Mouse (Mus musculus) midbrain, embryonic 13.5 days (tissue): ENCODE measurements around the gene Epb41. TPM values are rescaled to one million over a fixed set of nuclear protein-coding genes. Genes with fewer than 3 reads are reported as not detected.

Experiments
- ATAC-seq: fragments of 200-750 bp; cut with Nextera tagmentation; 2 replicates; pipeline ENCODE4 v1.8.0; 2017; ENCODE audit warnings: mild to moderate bottlenecking, moderate TSS enrichment, moderate library complexity
- H3K27ac ChIP-seq: fragments of 300-500 bp; sonication (generic); 2 replicates; pipeline ENCODE4 v1.5.1; 2015; ENCODE audit warnings: inconsistent platforms, mild to moderate bottlenecking, moderate library complexity
- H3K27me3 ChIP-seq: fragments of 300-500 bp; sonication (generic); 2 replicates; pipeline ENCODE4 v1.6.1; 2015; ENCODE audit warnings: mild to moderate bottlenecking, inconsistent platforms
- H3K36me3 ChIP-seq: fragments of 300-500 bp; sonication (generic); 2 replicates; pipeline ENCODE4 v1.6.1; 2015; ENCODE audit warnings: mild to moderate bottlenecking, inconsistent platforms
- H3K4me1 ChIP-seq: fragments of 300-500 bp; sonication (generic); replicated peaks from 2 replicates; pipeline ENCODE4 v1.6.1; 2015; ENCODE audit warnings: inconsistent platforms
- H3K4me2 ChIP-seq: fragments of 300-500 bp; sonication (generic); replicated peaks from 2 replicates; pipeline ENCODE4 v1.6.1; 2015; ENCODE audit warnings: moderate library complexity, mild to moderate bottlenecking, inconsistent platforms
- H3K4me3 ChIP-seq: fragments of 300-500 bp; sonication (generic); replicated peaks from 2 replicates; pipeline ENCODE4 v1.5.1; 2015; ENCODE audit warnings: mild to moderate bottlenecking, inconsistent platforms
- H3K9ac ChIP-seq: fragments of 300-500 bp; sonication (generic); replicated peaks from 2 replicates; pipeline ENCODE4 v1.6.1; 2015; ENCODE audit warnings: mild to moderate bottlenecking, inconsistent platforms
- H3K9me3 ChIP-seq: fragments of 300-500 bp; sonication (generic); 2 replicates; pipeline ENCODE4 v1.6.1; 2016; ENCODE audit warnings: mild to moderate bottlenecking, inconsistent platforms
- WGBS: fragments of 180-500 bp; shearing (Covaris S2); methylation state at CpG from one replicate; pipeline ENCODE4 v1.1.7; 2015; 5-methylcytosine and 5-hydroxymethylcytosine counted together
- microRNA-seq: library from miRNA; unstranded; fragments of <30 nt; microRNA quantifications from one replicate; pipeline ENCODE4, GENCODE M21; 2016
- polyA plus RNA-seq: library from polyadenylated mRNA; unstranded; fragments of >200 nt; fragmentation: Nextera tagmentation; extraction: Ambion mirVana; gene quantifications from 2 replicates; pipeline ENCODE4 v1.2.1, GENCODE M21; 2015

The Epb41 gene
- polyA plus RNA-seq, 1 experiment from 2014 or later = 122 TPM

- Histone ChIP-seq H3K4me1 (no peaks in the 10 kb centered on the region), H3K4me3 (no peak overlapping the region), H3K9me3 (no peaks in the 10 kb centered on the region), H3K4me2 (no peak overlapping the region), H3K36me3 (peaks cover 44% of the 10 kb centered on the region), H3K27me3 (no peaks in the 10 kb centered on the region), H3K27ac (no peak overlapping the region), H3K9ac (no peak overlapping the region)
- ATAC-seq = no peak
- WGBS = 92% methylated on average over 3 of the region's 3 CpGs
These were observed 184.4 kb downstream of the Epb41 start for GRCm38 (mm10) chr4:131890692-131891091.

DNA sequence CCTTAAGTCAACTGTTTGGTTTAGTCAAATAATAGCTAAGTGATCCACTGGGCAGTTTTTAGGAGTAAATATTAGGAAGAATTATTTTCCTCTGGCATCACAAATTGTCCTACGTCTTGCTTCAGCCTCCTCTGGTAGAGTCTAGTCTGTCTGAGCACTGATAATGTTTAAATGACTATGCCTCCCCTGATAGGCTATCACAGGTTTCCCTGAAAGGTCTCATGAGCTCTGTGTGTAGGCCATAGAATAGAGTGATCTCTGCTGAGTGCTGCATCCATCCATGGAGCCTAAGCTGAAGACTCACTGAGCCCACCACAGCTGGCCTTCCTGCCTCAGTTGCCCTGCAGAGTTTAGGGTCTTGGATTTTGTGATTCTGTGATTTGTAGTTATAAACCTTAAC lies 186.6 kb downstream of the Epb41 start:
- no peak overlapping the region for H3K4me3 ChIP-seq
- H3K27ac ChIP-seq = no peak overlapping the region
- H3K36me3 ChIP-seq = peaks cover 34% of the 10 kb centered on the region
- no peaks in the 10 kb centered on the region for H3K27me3 ChIP-seq
- no peak for ATAC-seq
- H3K9me3 ChIP-seq = no peaks in the 10 kb centered on the region
- 86% methylated on average over 1 of the region's 1 CpGs for WGBS
- H3K4me1 ChIP-seq = peaks cover 16% of the 10 kb centered on the region
- no peak overlapping the region for H3K9ac ChIP-seq
- H3K4me2 ChIP-seq = no peak overlapping the region

DNA sequence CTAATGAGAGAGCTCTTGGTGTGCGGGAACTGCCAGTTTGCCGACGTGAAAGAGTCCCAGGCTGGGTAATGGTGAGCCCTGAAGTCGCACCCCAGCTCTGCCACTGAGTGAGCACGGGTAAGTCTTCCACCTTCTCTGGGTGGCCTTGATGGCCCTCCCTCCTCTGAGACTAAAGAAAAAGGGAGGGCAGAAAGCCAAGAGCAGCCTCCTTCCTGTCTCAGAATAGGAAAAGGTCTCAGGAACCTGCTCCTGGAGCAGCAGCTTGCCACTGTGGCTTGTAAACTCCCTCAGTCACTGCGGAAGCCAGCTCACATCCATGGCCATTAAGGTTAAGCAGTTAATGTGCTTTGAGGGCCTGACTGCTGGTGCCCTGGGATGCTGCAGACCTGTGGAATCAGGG lies 189.7 kb downstream of the Epb41 start:
- Histone ChIP-seq H3K27ac (no peak overlapping the region), H3K27me3 (no peaks in the 10 kb centered on the region), H3K4me3 (no peak overlapping the region), H3K36me3 (peaks cover 13% of the 10 kb centered on the region), H3K4me2 (no peak overlapping the region), H3K9me3 (no peaks in the 10 kb centered on the region), H3K4me1 (peaks cover 42% of the 10 kb centered on the region), H3K9ac (no peak overlapping the region)
- 85% methylated on average over 6 of the region's 6 CpGs for WGBS
- no peak for ATAC-seq

- no peak for ATAC-seq
- WGBS = 78% methylated on average over 6 of the region's 6 CpGs
- H3K4me3 ChIP-seq = no peak overlapping the region
- H3K9ac ChIP-seq = no peak overlapping the region
- H3K4me2 ChIP-seq = no peak overlapping the region
- no peaks in the 10 kb centered on the region for H3K9me3 ChIP-seq
- peaks cover 13% of the 10 kb centered on the region for H3K36me3 ChIP-seq
- peaks cover 55% of the 10 kb centered on the region for H3K4me1 ChIP-seq
- no peak overlapping the region; the same call in 1 of the 2 replicates for H3K27ac ChIP-seq
- H3K27me3 ChIP-seq = no peaks in the 10 kb centered on the region
These were observed 191.6 kb downstream of the Epb41 start for GRCm38 (mm10) chr4:131883571-131883970.

DNA sequence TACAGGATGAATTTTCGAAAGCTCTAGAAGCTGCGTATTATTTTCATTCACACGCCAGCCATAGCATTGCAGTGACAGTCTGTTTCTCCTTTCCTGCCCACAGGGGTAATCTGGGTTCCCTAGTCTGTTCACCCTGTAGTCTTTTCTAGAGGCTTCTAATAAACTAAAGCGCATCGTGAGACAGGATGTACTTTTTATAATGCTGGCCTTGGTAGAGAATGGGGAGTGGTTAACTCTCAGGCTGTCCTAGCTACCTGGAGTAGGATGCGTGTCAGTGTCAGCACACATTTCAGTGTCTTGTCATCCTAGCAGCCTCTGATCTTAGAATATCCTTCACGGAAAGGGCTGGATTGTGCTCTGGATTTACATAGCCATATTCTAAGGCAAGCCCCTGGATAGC lies 193.8 kb downstream of the Epb41 start:
- Histone ChIP-seq H3K36me3 (peaks cover 11% of the 10 kb centered on the region), H3K27me3 (no peaks in the 10 kb centered on the region), H3K4me1 (peaks cover 74% of the 10 kb centered on the region), H3K9ac (no peak overlapping the region), H3K4me2 (no peak overlapping the region), H3K27ac (no peak overlapping the region), H3K4me3 (no peak overlapping the region), H3K9me3 (no peaks in the 10 kb centered on the region)
- WGBS = 86% methylated on average over 7 of the region's 7 CpGs
- no peak for ATAC-seq

DNA sequence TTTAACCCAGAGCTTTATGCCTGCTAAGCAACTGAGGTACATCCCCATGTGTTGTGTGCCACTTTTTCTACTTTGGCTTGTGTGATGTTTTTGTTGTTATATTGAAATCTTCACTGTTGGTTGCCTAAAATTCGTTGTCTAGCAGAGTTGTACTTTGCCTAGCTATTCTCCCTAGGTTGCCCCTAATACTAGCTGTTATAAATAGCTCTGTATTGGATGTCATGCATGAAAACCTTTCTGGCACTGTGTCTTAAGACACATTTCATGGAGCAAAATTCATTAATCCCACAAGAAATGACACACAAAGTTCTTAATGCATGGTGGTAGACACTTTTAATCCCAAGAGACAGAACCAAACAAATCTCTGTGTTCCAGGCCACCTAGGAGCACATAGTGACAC lies 195.4 kb downstream of the Epb41 start:
- WGBS = 80% methylated on average over 1 of the region's 1 CpGs
- no peaks in the 10 kb centered on the region for H3K9me3 ChIP-seq
- no peak overlapping the region for H3K27ac ChIP-seq
- H3K27me3 ChIP-seq = no peaks in the 10 kb centered on the region
- H3K4me3 ChIP-seq = no peak overlapping the region
- no peak overlapping the region for H3K4me2 ChIP-seq
- H3K36me3 ChIP-seq = no peaks in the 10 kb centered on the region
- ATAC-seq = no peak
- H3K9ac ChIP-seq = no peak overlapping the region
- H3K4me1 ChIP-seq = peaks cover 85% of the 10 kb centered on the region

DNA sequence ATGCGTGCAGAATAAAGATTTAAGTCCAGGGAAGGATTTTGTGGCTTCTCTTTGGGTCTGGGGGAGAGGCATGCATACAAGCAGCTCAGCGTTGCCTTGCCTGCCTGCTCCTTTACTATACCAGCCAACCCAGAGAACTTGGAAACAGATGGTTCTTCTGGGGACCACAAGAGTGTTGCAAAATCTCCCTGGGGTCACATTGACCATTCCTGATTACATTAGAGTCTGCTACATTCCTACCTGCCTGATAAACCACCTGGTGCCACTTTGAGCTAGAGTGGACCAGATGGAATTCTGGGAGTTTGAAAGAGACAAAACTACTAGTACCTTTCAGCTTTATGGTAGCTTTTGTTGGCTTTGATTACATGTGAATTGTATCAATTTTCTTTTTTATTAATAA lies 198.3 kb downstream of the Epb41 start:
- WGBS = 68% methylated on average over 2 of the region's 2 CpGs
- H3K4me2 ChIP-seq = peak overlapping the region; percentile 97
- no peaks in the 10 kb centered on the region for H3K27me3 ChIP-seq
- no peaks in the 10 kb centered on the region for H3K36me3 ChIP-seq
- H3K27ac ChIP-seq = peak overlapping the region; percentile 26; the same call in 1 of the 2 replicates
- peaks cover 71% of the 10 kb centered on the region for H3K4me1 ChIP-seq
- H3K9ac ChIP-seq = peak overlapping the region; percentile 7; the same call in 1 of the 2 replicates
- no peak for ATAC-seq
- H3K4me3 ChIP-seq = 0 out of 2 replicates have a peak overlapping the region, but pooled peaks have one; percentile 15
- H3K9me3 ChIP-seq = no peaks in the 10 kb centered on the region

GRCm38 (mm10) chr4:131875242-131875641 lies 199.9 kb downstream of the Epb41 start:
- WGBS = 42% methylated on average over 3 of the region's 3 CpGs
- no peak overlapping the region for H3K27ac ChIP-seq
- no peak for ATAC-seq
- H3K9ac ChIP-seq = peak overlapping the region; percentile 100
- no peaks in the 10 kb centered on the region for H3K9me3 ChIP-seq
- H3K4me1 ChIP-seq = peaks cover 59% of the 10 kb centered on the region
- H3K4me3 ChIP-seq = peak overlapping the region; percentile 95
- H3K4me2 ChIP-seq = peak overlapping the region; percentile 97
- no peaks in the 10 kb centered on the region for H3K36me3 ChIP-seq
- no peaks in the 10 kb centered on the region for H3K27me3 ChIP-seq

GRCm38 (mm10) chr4:131874567-131874966 lies 200.6 kb downstream of the Epb41 start:
- Histone ChIP-seq H3K4me1 (peaks cover 54% of the 10 kb centered on the region), H3K4me2 (peak overlapping the region; percentile 97), H3K9me3 (no peaks in the 10 kb centered on the region), H3K27me3 (no peaks in the 10 kb centered on the region), H3K4me3 (peak overlapping the region; percentile 95), H3K36me3 (no peaks in the 10 kb centered on the region), H3K9ac (peak overlapping the region; percentile 100), H3K27ac (peak overlapping the region; percentile 100)
- no peak for ATAC-seq
- WGBS = 4% methylated on average over 11 of the region's 11 CpGs

DNA sequence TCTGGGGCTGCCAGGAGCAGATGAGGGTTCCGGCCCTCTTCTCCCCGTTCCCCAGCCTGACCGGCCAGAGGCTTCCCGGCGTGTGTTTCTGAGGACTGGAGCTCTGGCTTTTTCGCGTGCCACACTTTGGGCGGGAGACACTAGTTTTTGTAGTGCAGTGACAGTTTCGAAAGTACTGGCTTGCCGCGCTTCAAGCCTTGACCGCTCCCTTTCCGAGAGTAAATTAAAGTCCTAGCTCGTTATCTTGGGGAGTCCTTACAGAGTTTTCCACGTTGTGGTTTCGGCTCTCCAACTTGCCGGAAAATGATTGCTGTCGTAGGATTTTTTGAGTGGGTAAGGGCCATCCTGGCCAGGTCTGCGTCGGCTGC lies 201.0 kb downstream of the Epb41 start:
- under 1% methylated on average over 20 of the region's 20 CpGs for WGBS

More for the DNA sequence above, 201.0 kb downstream of the Epb41 start:
- peak; percentile 16 for ATAC-seq
- Histone ChIP-seq H3K4me1 (peaks cover 49% of the 10 kb centered on the region), H3K27me3 (no peaks in the 10 kb centered on the region), H3K4me2 (peak overlapping the region; percentile 97), H3K9ac (peak overlapping the region; percentile 100), H3K27ac (peak overlapping the region; percentile 100), H3K36me3 (no peaks in the 10 kb centered on the region), H3K9me3 (no peaks in the 10 kb centered on the region), H3K4me3 (peak overlapping the region; percentile 95)

Small RNA genes within 50 kb of the gene (microRNA-seq; reads per million reads assigned to microRNA genes)
- gene Gm27445 = not detected

Other genes with a start within 250 kb of the Epb41 start
- gene Ptpru, start 237.0 kb downstream of the Epb41 start, polyA plus RNA-seq = 17.2 and 18.9 TPM in 2 replicates
- gene Mecr, start 231.9 kb downstream of the Epb41 start, polyA plus RNA-seq = 38.0 and 38.3 TPM in 2 replicates
- gene Srsf4, start 201.7 kb downstream of the Epb41 start, polyA plus RNA-seq = 134 and 140 TPM in 2 replicates
- gene Tmem200b, start 153.6 kb downstream of the Epb41 start, polyA plus RNA-seq = not detected in 2 replicates
- not detected in 2 replicates for gene Gm10300, start 624 bp downstream of the Epb41 start, polyA plus RNA-seq
- 0.09 and 0.24 TPM in 2 replicates for gene Oprd1, start 69.2 kb upstream of the Epb41 start, polyA plus RNA-seq
- 146 and 149 TPM in 2 replicates for gene Ythdf2, start 137.0 kb upstream of the Epb41 start, polyA plus RNA-seq
- gene Gmeb1, start 186.3 kb upstream of the Epb41 start, polyA plus RNA-seq = 49.4 and 50.3 TPM in 2 replicates
- gene Taf12, start 199.1 kb upstream of the Epb41 start, polyA plus RNA-seq = 53.6 and 54.1 TPM in 2 replicates
- 0.58 and 0.92 TPM in 2 replicates for gene Rab42, start 228.1 kb upstream of the Epb41 start, polyA plus RNA-seq